Mouse (Mus musculus) gastrocnemius, postnatal 10 days (tissue): ENCODE measurements around the gene Pdap1. TPM values are rescaled to one million over a fixed set of nuclear protein-coding genes. Genes with fewer than 3 reads are reported as not detected.

Experiments
- DNase-seq: peaks from one replicate; pipeline ENCODE4 v3.0.0; 2021; ENCODE audit warnings: mixed read lengths
- total RNA-seq, 2 experiments: library from RNA; stranded (reverse); gene quantifications; 2 replicates each; pipeline ENCODE4 v1.2.3; 2021

The Pdap1 gene
- total RNA-seq, 2 experiments from 2014 or later, result 70.6 to 74.2 TPM

- DNase-seq, result no peak
These were observed 58.0 kb downstream of the Pdap1 start for GRCm38 (mm10) chr5:145081866-145082613.

Other genes with a start within 250 kb of the Pdap1 start
- gene Smurf1, start 174.4 kb downstream of the Pdap1 start, total RNA-seq, result 10 to 100 TPM; 15.7 to 20.2 TPM
- not detected for gene Gm4871, start 107.5 kb downstream of the Pdap1 start, total RNA-seq
- gene 1700018F24Rik, start 97.2 kb downstream of the Pdap1 start, total RNA-seq, result not detected
- 10 to 100 TPM; 42.7 to 43.7 TPM for gene Arpc1a, start 56.4 kb downstream of the Pdap1 start, total RNA-seq
- gene Kpna7, start 56.2 kb downstream of the Pdap1 start, total RNA-seq, result not detected
- gene Arpc1b, start 26.0 kb downstream of the Pdap1 start, total RNA-seq, result 10 to 100 TPM; 78.4 to 98.3 TPM
- gene Bud31, start 124 bp upstream of the Pdap1 start, total RNA-seq, result 10 to 100 TPM; 66.9 to 70.9 TPM
- 10 to 100 TPM in 1 of 2 experiments, 1 to 10 TPM in 1; 9.9 to 11.0 TPM for gene Ptcd1, start 26.9 kb upstream of the Pdap1 start, total RNA-seq
- gene Cpsf4, start 27.0 kb upstream of the Pdap1 start, total RNA-seq, result 10 to 100 TPM; 11.6 to 13.8 TPM
- gene Atp5j2, start 51.8 kb upstream of the Pdap1 start, total RNA-seq, result 100 to 1,000 TPM; 566 to 668 TPM
- 1 to 10 TPM; 6.1 to 6.6 TPM for gene Zkscan14, start 61.6 kb upstream of the Pdap1 start, total RNA-seq
- 1 to 10 TPM; 7.7 to 9.9 TPM for gene Zkscan5, start 64.3 kb upstream of the Pdap1 start, total RNA-seq
- gene Zfp655, start 91.5 kb upstream of the Pdap1 start, total RNA-seq, result 10 to 100 TPM; 13.7 to 16.9 TPM
- gene Zscan25, start 140.3 kb upstream of the Pdap1 start, total RNA-seq, result 10 to 100 TPM; 10.9 to 12.0 TPM
- not detected for gene Cyp3a57, start 205.0 kb upstream of the Pdap1 start, total RNA-seq